Mouse (Mus musculus) thymus, postnatal 25 days (tissue): ENCODE measurements at regions not wholly inside any gene's neighbourhood (a gene's known extent, or its start where the extent isn't known, plus 50 kb on each side); places are given as distances from the start of the nearest gene placed in this dataset.

Experiments used
- DNase-seq: peaks from one replicate; pipeline ENCODE4 v3.0.0; 2022

DNA sequence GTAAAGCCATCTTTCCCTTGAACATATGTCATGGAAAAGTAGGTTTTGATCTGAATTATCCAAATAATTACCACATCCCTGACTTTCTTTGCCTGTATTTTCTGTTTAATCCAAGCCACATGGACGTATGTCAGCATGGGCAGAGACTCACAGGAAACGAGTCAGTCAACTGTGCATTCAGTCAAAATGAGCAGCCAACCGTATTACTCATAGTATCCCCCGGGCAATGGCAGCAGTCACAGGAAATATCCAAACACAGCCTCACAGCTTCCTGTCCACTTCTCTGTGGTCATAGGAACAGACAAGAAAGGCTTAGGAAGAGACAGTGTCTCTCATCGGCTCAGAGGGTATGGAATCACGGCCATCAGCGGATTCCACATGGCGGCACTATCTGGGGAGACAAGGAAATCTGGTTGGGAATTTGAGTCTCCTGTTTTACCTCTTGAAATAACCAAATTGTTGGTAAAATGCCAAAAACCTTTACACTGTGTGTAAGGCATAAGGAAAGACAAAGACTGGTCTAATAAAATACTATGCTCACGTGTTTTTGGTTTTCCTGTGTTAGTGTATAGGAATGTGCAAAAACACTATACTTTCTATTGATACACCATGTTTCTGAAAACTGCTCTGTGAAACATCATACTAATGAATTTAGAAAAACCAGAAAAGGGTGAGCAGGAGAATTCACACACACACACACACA, 313.5 kb upstream of the Nfe2l3 start:
- DNase-seq: no peak

- no peak for DNase-seq
Observed at GRCm38 (mm10) chr6:51119691-51120302, 312.7 kb upstream of the Nfe2l3 start.

DNA sequence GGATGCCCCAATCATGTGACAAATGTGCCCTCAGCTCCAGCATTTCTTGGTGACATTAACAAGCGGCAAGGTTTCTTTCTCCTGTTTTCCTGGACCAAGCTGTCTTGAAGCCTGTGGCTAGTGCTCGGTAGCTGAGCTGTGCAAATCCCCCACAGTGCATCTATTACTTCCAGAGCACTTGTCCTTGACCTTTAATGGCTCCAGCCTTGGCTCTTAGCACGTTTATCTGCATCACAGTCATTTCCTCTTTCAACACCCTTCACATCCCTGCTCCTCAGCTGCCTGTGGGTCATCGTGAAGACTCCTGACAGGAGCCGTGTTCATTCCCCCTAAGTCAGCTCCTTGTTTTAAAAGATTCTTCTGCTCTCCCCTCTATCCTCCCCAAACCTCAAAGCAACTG, 309.5 kb upstream of the Nfe2l3 start:
- no peak for DNase-seq

DNA sequence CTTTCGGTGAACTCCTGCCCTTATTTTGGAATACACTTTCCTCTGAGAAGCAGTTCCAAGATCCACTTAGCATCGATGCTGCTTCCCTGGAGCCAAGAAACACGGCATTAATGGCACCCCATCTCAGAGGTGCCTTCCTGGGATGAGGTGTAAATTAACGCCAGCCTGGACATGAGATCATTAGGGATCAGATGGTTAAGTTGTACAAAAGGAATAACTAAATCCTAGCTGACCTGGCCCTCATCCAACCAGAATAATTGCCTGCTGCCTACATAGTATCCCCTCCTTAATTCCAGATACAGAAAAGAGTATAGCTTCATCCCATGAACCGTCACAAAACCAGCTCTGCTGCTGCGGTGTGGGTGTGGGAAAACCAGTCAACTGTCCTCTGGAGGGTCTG, 304.6 kb upstream of the Nfe2l3 start:
- DNase-seq: no peak

GRCm38 (mm10) chr6:51129096-51129495, 303.4 kb upstream of the Nfe2l3 start:
- no peak for DNase-seq

- peak; percentile 8 for DNase-seq
Observed at GRCm38 (mm10) chr6:51129591-51129990, 302.9 kb upstream of the Nfe2l3 start.

DNA sequence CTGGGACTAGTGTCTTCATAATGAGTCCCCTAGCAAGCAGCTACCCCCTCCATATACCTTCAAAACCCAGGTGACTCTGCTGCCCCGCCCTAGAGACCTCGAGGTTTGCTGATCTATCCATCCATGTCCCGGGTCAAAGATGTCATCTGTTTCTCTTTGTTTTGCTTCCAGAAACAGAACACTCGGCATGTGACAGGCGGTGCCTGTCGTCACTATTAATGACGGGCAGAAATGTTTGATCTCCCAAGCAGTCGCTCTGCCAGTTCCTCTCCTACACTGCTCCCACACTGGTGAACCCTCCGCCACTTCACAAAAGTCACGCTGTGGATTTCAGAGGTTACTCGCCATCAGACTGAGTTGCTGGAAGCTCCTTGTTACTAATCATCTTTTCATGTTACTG, 287.7 kb upstream of the Nfe2l3 start:
- DNase-seq: no peak

- DNase-seq: no peak
Observed at GRCm38 (mm10) chr6:51145863-51146262, 286.6 kb upstream of the Nfe2l3 start.

GRCm38 (mm10) chr6:51148821-51149220, 283.6 kb upstream of the Nfe2l3 start:
- DNase-seq: no peak

DNA sequence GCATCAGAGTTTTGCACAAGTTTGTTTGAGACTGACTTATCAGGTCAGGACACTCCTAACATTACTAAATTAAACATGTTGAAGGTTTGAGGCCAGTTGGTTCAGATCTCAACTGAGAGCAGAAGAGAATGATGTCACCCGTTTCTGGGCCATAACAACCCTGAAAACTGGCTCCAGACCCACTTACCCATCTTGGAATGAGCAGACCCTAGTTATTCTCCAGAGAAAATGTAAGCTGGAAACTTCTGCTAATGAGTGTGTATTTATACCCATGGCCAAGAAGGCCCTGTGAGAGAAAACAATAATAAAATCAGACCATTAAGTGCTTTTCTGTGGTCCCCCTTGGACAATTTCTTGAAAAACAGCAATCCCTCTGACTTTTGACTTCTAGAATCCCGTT, 282.4 kb upstream of the Nfe2l3 start:
- no peak for DNase-seq

DNA sequence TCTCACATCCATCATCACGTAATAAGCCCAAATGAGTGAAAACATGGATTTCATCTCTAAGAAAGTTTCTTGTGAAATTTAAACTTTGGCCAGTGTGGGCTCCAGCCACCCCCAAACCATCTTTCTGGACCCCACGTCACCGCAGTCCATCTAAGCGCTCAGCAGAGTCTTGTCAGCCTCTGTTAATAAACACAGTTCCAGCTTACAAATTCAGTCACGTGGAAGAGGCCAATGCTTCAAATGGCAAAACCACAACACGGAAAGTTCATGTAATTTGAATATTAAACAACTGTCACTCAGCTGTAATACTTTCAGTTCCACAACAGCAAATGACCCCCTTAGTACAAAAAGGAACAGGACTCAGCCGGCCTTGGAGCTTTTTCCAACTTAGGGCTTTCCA, 282.0 kb upstream of the Nfe2l3 start:
- no peak for DNase-seq

DNA sequence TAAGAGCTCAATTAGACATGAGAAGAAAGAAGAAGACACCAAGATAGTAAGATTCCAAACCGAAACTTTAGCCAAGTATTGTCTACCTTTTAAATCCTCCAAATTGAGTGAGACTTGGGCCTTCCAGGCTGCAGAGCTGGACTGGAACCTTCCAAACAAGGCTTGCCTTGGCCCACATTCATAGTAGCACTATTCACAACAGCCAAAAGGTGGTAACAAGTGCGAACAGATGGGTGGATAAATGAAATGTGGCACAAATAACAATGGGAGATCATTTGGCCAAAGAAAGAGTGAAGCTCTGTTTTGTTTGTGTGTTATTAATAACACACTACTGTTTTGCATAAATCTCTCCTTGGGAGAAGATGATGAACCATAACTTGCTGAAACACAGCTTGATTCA, 281.6 kb upstream of the Nfe2l3 start:
- DNase-seq: no peak

DNA sequence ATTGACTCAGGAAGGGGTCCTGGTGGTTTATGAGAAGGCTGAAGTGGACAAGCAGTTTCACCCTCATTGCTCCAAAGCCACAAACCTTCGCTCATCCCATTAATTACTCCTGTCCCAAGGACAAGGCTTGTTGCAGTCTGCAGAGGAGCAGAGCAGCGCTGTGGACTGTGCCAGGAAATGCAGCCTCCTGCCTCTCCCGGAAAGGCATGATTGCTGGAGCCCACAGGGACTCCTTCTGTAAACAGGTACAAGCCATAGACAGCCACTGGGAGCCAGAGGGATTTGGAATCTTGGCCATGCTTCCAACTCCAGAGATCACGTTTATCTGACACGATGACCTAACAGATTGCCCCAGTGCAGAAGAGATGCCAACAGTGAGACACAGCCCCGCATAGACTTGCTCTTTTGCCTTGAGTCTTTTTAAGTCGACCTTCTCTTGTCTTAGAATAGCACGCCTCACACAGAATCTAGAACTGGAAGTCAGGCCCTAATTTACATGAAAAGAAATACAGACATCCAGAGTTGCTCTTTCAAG, 275.6 kb upstream of the Nfe2l3 start:
- no peak for DNase-seq

- DNase-seq: no peak
Observed at GRCm38 (mm10) chr6:51161149-51161548, 271.3 kb upstream of the Nfe2l3 start.

- DNase-seq: no peak
Observed at GRCm38 (mm10) chr6:51162208-51163082, 270.0 kb upstream of the Nfe2l3 start.

DNA sequence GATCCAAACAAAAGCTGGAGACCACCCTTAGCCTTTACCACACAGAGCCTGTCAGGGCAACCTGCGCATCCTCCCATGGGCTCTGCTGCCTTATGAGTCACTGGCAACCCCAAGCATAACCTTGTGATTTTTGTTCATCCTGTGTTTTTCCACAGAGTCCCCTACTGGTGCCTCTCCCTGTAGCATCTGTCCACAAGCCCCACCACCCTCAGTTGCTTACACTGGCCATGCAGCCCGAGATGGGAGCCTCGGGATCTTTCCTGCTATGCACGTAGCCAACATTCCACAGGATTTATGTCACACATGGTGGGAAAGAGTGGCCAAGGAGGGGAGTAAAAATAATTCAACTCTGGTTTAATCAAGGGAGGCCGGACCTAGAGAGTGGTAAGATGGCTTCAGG, 269.2 kb upstream of the Nfe2l3 start:
- no peak for DNase-seq

- no peak for DNase-seq
Observed at GRCm38 (mm10) chr6:51163882-51164281, 268.6 kb upstream of the Nfe2l3 start.

DNA sequence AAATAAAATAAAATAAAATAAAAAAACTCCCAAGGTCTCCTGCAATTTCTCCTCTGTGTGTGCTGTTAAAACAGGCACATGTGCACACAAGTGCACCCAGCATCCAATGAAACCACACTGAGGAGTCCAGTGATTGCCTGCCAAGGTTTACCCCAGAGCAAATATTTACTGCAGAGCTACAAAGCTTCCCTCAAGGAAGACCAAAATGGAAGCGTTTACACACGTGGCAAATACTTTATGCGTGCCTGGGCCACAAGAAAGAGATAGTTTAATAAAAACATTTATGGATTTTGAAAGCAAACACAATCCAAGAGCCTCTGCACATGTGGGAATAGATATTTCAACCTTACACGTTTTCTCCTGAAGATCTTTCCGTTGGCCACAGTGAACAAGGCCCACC, 265.4 kb upstream of the Nfe2l3 start:
- DNase-seq: no peak

GRCm38 (mm10) chr6:51168048-51168447, 264.4 kb upstream of the Nfe2l3 start:
- DNase-seq: peak; percentile 65

- DNase-seq: peak; percentile 10
Observed at GRCm38 (mm10) chr6:51168775-51169695, 263.4 kb upstream of the Nfe2l3 start.

DNA sequence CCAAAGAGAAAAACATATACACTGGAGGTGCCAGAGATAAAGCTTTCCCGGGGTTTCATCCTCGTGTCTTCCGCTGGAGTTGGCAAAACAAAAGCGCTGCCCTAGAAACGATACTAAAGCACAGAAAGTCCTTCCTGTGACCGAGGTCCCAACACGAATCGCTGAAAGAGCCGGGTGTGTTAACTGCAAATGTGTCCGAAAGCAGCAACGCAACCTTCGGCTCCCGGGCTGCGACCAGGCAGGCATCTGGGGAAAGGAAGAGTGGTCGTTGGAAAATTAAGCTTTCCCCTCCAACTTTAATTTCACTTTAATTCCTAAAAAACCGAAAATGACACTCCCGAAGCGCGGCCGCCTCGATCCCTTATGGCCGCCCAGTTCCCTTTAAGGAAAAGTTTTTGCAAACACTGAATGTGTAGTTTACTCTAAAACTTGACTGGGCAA, 262.5 kb upstream of the Nfe2l3 start:
- DNase-seq: peak; percentile 5

GRCm38 (mm10) chr6:51170414-51170813, 262.1 kb upstream of the Nfe2l3 start:
- peak; percentile 57 for DNase-seq
